Mouse (Mus musculus) forebrain, embryonic 11.5 days (tissue): ENCODE data around the gene Sec14l3. TPM values are rescaled to one million over a fixed set of nuclear protein-coding genes. Genes with fewer than 3 reads are reported as not detected.

ENCODE experiments used
- ATAC-seq: fragments of 200-750 bp; cut with Nextera tagmentation; replicated peaks from 2 replicates; pipeline ENCODE4 v1.8.0; 2017; ENCODE audit warnings: moderate TSS enrichment; ENCODE audit not compliant: low FRiP score
- DNase-seq: peaks from one replicate; pipeline ENCODE4 v3.0.0-alpha.2; 2017; ENCODE audit warnings: low spot score
- H3K27ac ChIP-seq: fragments of 300-500 bp; sonication (generic); 2 replicates; pipeline ENCODE4 v1.5.1; 2014; ENCODE audit warnings: low read depth, low read length
- H3K27me3 ChIP-seq: fragments of 300-500 bp; sonication (generic); 2 replicates; pipeline ENCODE4 v1.6.1; 2014; ENCODE audit warnings: mild to moderate bottlenecking, low read length, mixed read lengths; ENCODE audit not compliant: control insufficient read depth, insufficient read depth
- H3K36me3 ChIP-seq: fragments of 300-500 bp; sonication (generic); 2 replicates; pipeline ENCODE4 v1.6.1; 2014; ENCODE audit warnings: mild to moderate bottlenecking, low read length, moderate library complexity, mixed read lengths; ENCODE audit not compliant: control insufficient read depth, insufficient read depth
- H3K4me1 ChIP-seq: fragments of 300-500 bp; sonication (generic); replicated peaks from 2 replicates; pipeline ENCODE4 v1.6.1; 2014; ENCODE audit warnings: low read length, mixed read lengths; ENCODE audit not compliant: control insufficient read depth, insufficient read depth
- H3K4me2 ChIP-seq: fragments of 300-500 bp; sonication (generic); 2 replicates; pipeline ENCODE4 v1.6.1; 2014; ENCODE audit warnings: low read depth, mild to moderate bottlenecking, low read length, moderate library complexity, mixed read lengths; ENCODE audit not compliant: severe bottlenecking
- H3K4me3 ChIP-seq: fragments of 300-500 bp; sonication (generic); 2 replicates; pipeline ENCODE4 v1.5.1; 2014; ENCODE audit warnings: low read depth, low read length
- H3K9ac ChIP-seq: fragments of 300-500 bp; sonication (generic); 2 replicates; pipeline ENCODE4 v1.6.1; 2014; ENCODE audit warnings: low read length
- H3K9me3 ChIP-seq: fragments of 300-500 bp; sonication (generic); 2 replicates; pipeline ENCODE4 v1.6.1; 2016; ENCODE audit warnings: low read length, mixed read lengths; ENCODE audit not compliant: control insufficient read depth
- WGBS: fragments of 180-500 bp; shearing (Covaris S2); extraction: QIAGEN DNeasy Blood & Tissue Kit; methylation state at CpG from one replicate; pipeline ENCODE4 v1.1.7; 2014; 5-methylcytosine and 5-hydroxymethylcytosine counted together
- polyA plus RNA-seq: library from polyadenylated mRNA; unstranded; fragments of >200 nt; fragmentation: Nextera tagmentation; extraction: Ambion mirVana; gene quantifications from 2 replicates; pipeline ENCODE4 v1.2.1, GENCODE M21; 2014

The Sec14l3 gene
- polyA plus RNA-seq, 1 experiment from 2014 or later, result 0.28 TPM

DNA sequence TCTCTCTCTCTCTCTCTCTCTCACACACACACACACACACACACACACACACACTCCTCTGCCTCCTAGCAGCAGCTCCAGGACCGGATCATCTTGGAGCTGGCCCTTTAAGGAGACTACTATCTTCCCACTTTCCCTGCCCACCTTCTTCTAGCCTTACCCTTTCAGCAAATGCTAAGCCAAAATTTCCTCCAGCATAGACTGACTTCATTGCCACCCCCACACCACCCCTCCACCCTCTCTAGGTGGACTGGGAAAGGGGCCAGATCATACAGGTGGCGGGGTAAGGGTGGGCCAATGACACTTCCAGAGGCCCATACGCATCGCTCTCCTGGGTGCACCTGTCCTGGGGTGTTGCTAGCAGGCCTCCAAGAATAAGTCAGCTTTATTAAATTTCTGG, 50.8 kb downstream of the Sec14l3 start:
- no peak overlapping the region for H3K4me3 ChIP-seq
- H3K27ac ChIP-seq, result no peak overlapping the region
- peaks cover 3% of the 10 kb centered on the region; the same call in 1 of the 2 replicates for H3K27me3 ChIP-seq
- H3K36me3 ChIP-seq, result no peaks in the 10 kb centered on the region
- no peak for DNase-seq
- no peak for ATAC-seq
- no peak overlapping the region for H3K9ac ChIP-seq
- no peak overlapping the region for H3K4me2 ChIP-seq
- 83% methylated on average over 4 of the region's 4 CpGs for WGBS
- no peaks in the 10 kb centered on the region for H3K9me3 ChIP-seq
- 0 out of 2 replicates have a peak, but pooled peaks cover 5% of the 10 kb centered on the region for H3K4me1 ChIP-seq

DNA sequence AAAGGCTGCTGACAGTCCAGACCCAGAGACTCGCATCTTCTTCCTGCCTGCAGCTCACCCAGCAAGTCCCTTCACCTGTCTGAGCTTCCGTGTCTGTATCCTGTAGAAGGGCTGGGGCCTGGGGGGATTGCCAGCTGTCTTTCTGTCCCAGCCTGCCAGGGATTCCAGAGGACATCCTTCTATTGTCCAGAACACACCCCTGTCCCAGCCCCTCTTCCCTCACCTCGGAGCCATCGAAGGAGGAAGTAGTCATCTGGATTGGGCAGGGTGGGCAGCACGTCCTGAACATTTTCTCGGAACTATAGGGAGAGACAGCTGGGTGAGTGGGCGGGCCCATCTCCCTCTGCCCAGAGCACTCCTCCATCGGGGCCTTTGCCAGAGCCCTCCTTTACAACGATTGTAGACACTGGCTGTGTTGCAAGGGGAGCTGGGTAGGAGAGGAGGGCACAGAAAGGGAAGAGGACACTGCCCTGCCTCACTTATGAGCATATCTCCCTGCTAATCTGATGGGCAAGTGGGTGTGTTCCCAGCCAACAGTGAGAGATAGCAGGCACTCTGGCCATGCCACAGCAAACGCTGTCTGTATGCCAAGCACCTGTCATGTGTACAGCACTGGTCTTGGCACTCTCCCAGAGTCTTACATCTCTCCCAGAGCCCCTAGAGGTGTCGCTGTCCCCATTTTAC, 52.0 kb downstream of the Sec14l3 start:
- no peaks in the 10 kb centered on the region for H3K36me3 ChIP-seq
- H3K9me3 ChIP-seq, result no peaks in the 10 kb centered on the region
- H3K27me3 ChIP-seq, result peaks cover 3% of the 10 kb centered on the region; the same call in 1 of the 2 replicates
- DNase-seq (no peak), ATAC-seq (no peak)
- H3K4me2 ChIP-seq, result no peak overlapping the region
- H3K4me3 ChIP-seq, result no peak overlapping the region
- H3K9ac ChIP-seq, result no peak overlapping the region
- no peak overlapping the region for H3K27ac ChIP-seq
- H3K4me1 ChIP-seq, result 0 out of 2 replicates have a peak, but pooled peaks cover 5% of the 10 kb centered on the region
- WGBS, result 71% methylated on average over 11 of the region's 11 CpGs

GRCm38 (mm10) chr11:4117372-4118071, 52.9 kb downstream of the Sec14l3 start:
- Histone ChIP-seq H3K4me2 (peak overlapping the region; percentile 96), H3K27ac (no peak overlapping the region), H3K4me3 (peak overlapping the region; percentile 57), H3K9me3 (no peaks in the 10 kb centered on the region), H3K27me3 (peaks cover 3% of the 10 kb centered on the region; the same call in 1 of the 2 replicates), H3K4me1 (0 out of 2 replicates have a peak, but pooled peaks cover 5% of the 10 kb centered on the region), H3K9ac (no peak overlapping the region; the same call in 1 of the 2 replicates), H3K36me3 (no peaks in the 10 kb centered on the region)
- DNase-seq, result no peak
- ATAC-seq, result no peak
- 39% methylated on average over 3 of the region's 3 CpGs for WGBS

GRCm38 (mm10) chr11:4118081-4118921, 53.7 kb downstream of the Sec14l3 start:
- peak; percentile 83 for DNase-seq
- peak; percentile 80 for ATAC-seq
- peaks cover 3% of the 10 kb centered on the region; the same call in 1 of the 2 replicates for H3K27me3 ChIP-seq
- 2% methylated on average over 41 of the region's 41 CpGs for WGBS
- peak overlapping the region; percentile 77 for H3K9ac ChIP-seq
- peak overlapping the region; percentile 96 for H3K4me2 ChIP-seq
- no peak overlapping the region for H3K27ac ChIP-seq
- H3K36me3 ChIP-seq, result no peaks in the 10 kb centered on the region
- H3K4me1 ChIP-seq, result 0 out of 2 replicates have a peak, but pooled peaks cover 5% of the 10 kb centered on the region
- H3K4me3 ChIP-seq, result peak overlapping the region; percentile 57
- H3K9me3 ChIP-seq, result no peaks in the 10 kb centered on the region

DNA sequence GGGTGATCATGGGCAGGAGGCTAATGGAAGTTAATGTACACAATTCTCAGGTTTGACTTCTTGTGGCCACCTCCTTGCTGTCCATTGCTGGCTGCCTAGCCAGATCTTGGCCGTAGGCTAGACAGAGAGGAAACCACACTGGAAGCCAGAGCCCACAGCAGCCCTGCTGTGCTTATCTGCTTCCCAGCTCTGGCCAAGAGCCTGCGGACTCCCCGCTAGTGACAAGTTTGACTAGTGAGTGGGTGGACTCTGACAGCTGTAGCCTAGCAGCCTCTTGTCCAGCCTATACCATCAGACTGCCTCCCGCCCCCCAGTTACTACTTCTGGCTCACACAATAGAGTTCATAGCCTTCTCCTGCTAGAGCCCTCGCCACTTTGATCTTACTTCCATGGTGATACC, 55.0 kb downstream of the Sec14l3 start:
- H3K27me3 ChIP-seq, result peaks cover 3% of the 10 kb centered on the region; the same call in 1 of the 2 replicates
- no peak overlapping the region for H3K4me3 ChIP-seq
- 0 out of 2 replicates have a peak, but pooled peaks cover 5% of the 10 kb centered on the region for H3K4me1 ChIP-seq
- no peak overlapping the region for H3K9ac ChIP-seq
- WGBS, result 84% methylated on average over 5 of the region's 5 CpGs
- DNase-seq (no peak), ATAC-seq (no peak)
- H3K9me3 ChIP-seq, result no peaks in the 10 kb centered on the region
- no peaks in the 10 kb centered on the region for H3K36me3 ChIP-seq
- H3K27ac ChIP-seq, result no peak overlapping the region
- no peak overlapping the region for H3K4me2 ChIP-seq

- Histone ChIP-seq H3K4me1 (0 out of 2 replicates have a peak, but pooled peaks cover 5% of the 10 kb centered on the region), H3K9me3 (no peaks in the 10 kb centered on the region), H3K36me3 (no peaks in the 10 kb centered on the region), H3K4me3 (no peak overlapping the region), H3K27ac (no peak overlapping the region), H3K4me2 (no peak overlapping the region), H3K27me3 (peaks cover 3% of the 10 kb centered on the region; the same call in 1 of the 2 replicates), H3K9ac (no peak overlapping the region)
- no peak for ATAC-seq
- WGBS, result 80% methylated on average over 3 of the region's 3 CpGs
- DNase-seq, result no peak
Observed at GRCm38 (mm10) chr11:4121691-4122090, 57.0 kb downstream of the Sec14l3 start.

DNA sequence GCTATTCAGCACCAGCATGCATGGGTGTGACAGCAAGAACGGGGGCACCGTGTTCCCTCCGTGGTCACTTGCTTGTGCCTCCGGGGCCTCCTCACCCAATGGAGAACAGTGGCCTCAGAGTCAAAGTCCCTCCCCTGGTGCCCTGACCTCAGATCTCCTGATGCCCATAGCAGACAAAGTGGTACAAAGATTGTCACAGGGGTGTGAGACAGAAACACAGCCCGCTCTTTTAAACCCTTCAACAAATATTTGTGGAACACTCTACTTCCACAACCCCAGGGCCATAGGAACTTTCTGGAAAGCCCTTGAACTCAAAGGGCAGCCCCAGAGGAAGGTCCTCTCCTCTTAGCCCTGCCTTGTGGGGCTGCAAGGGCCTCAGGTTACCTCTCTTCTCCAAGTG, 57.6 kb downstream of the Sec14l3 start:
- H3K9ac ChIP-seq, result no peak overlapping the region
- DNase-seq, result no peak
- H3K4me3 ChIP-seq, result no peak overlapping the region
- peaks cover 3% of the 10 kb centered on the region; the same call in 1 of the 2 replicates for H3K27me3 ChIP-seq
- no peak overlapping the region for H3K27ac ChIP-seq
- no peak overlapping the region for H3K4me2 ChIP-seq
- ATAC-seq, result no peak
- H3K9me3 ChIP-seq, result no peaks in the 10 kb centered on the region
- 0 out of 2 replicates have a peak, but pooled peaks cover 5% of the 10 kb centered on the region for H3K4me1 ChIP-seq
- H3K36me3 ChIP-seq, result no peaks in the 10 kb centered on the region
- 78% methylated on average over 5 of the region's 5 CpGs for WGBS
